Comparison of ENCODE assay signal across 27 mouse cellular contexts in genomic region chr4:43074923-43075322, GRCm38 (mm10).
"Had no signal": no experiment of that assay in that cellular context is flagged by ENCODE, and none has a peak within 500 bp of the region (broad histone marks: within the 10 kb centered on the region; RNA-seq: fewer than 3 reads in every experiment).

No protein-coding gene starts in this region.

- H3K4me2 ChIP-seq: heart, embryonic 12.5 days; hindbrain, embryonic 12.5 days; hindbrain, embryonic 14.5 days; intestine, embryonic 15.5 days; limb, embryonic 12.5 days; liver, embryonic 11.5 days; liver, embryonic 13.5 days; liver, embryonic 15.5 days had no signal

- H3K4me3 ChIP-seq: gastrocnemius, adult 2 months; heart, embryonic 10.5 days; heart, embryonic 12.5 days; hindbrain, embryonic 10.5 days; hindbrain, embryonic 12.5 days; intestine, embryonic 15.5 days; layer of hippocampus, adult 2 months; left cerebral cortex, adult 2 months; limb, embryonic 10.5 days; limb, embryonic 12.5 days; liver, embryonic 13.5 days; liver, embryonic 15.5 days had no signal

- H3K4me1 ChIP-seq: heart, embryonic 10.5 days; hindbrain, embryonic 10.5 days; hindbrain, embryonic 12.5 days; intestine, embryonic 15.5 days; limb, embryonic 10.5 days; limb, embryonic 12.5 days; liver, embryonic 13.5 days; liver, embryonic 15.5 days had no signal

- H3K9me3 ChIP-seq: heart, embryonic 10.5 days; heart, embryonic 12.5 days; hindbrain, embryonic 10.5 days; hindbrain, embryonic 12.5 days; intestine, embryonic 15.5 days; limb, embryonic 10.5 days; limb, embryonic 12.5 days; liver, embryonic 13.5 days; liver, embryonic 15.5 days had no signal

- ATAC-seq: hindbrain, embryonic 16.5 days; inflammation-experienced regulatory T-cells, adult 6 months; intestine, embryonic 15.5 days; intestine, postnatal 0 days; liver, postnatal 0 days had no signal

- DNase-seq: gastrocnemius, adult 2 months; gastrocnemius, postnatal 10 days; gastrocnemius, postnatal 25 days; heart, adult 18-20 months; heart, postnatal 10 days; heart, postnatal 4 days; kidney, adult 8-10 months; kidney, postnatal 10 days; kidney, postnatal 4 days; liver; liver, embryonic 13.5 days; liver, postnatal 0 days had no signal

- H3K27ac ChIP-seq: gastrocnemius, adult 2 months; heart, embryonic 10.5 days; hindbrain, embryonic 10.5 days; hindbrain, embryonic 12.5 days; hindbrain, embryonic 14.5 days; intestine, embryonic 15.5 days; layer of hippocampus, adult 2 months; left cerebral cortex, adult 2 months; limb, embryonic 10.5 days; limb, embryonic 12.5 days; liver, embryonic 13.5 days; liver, embryonic 15.5 days had no signal

- H3K27me3 ChIP-seq: heart, embryonic 12.5 days; hindbrain, embryonic 12.5 days; intestine, embryonic 15.5 days; limb, embryonic 12.5 days; liver, embryonic 13.5 days had no signal

- H3K36me3 ChIP-seq: heart, embryonic 10.5 days; heart, embryonic 12.5 days; hindbrain, embryonic 10.5 days; hindbrain, embryonic 12.5 days; intestine, embryonic 15.5 days; limb, embryonic 10.5 days; limb, embryonic 12.5 days; liver, embryonic 13.5 days; liver, embryonic 15.5 days had no signal

- H3K9ac ChIP-seq: heart, embryonic 12.5 days; hindbrain, embryonic 12.5 days; hindbrain, embryonic 14.5 days; intestine, embryonic 15.5 days; limb, embryonic 12.5 days; liver, embryonic 13.5 days; liver, embryonic 15.5 days; liver, postnatal 0 days had no signal
